Mouse (Mus musculus) ES-Bruce4 (cell line): ENCODE measurements around the gene Baat. TPM values are rescaled to one million over a fixed set of nuclear protein-coding genes. Genes with fewer than 3 reads are reported as not detected.

Experiments used
- H3K27ac ChIP-seq: 2 replicates; pipeline ENCODE4 v1.5.1; 2012; ENCODE audit warnings: low read length, inconsistent platforms; ENCODE audit not compliant: insufficient read depth
- H3K27me3 ChIP-seq: 2 replicates; pipeline ENCODE4 v1.6.1; 2012; ENCODE audit warnings: mild to moderate bottlenecking, low read length, inconsistent platforms; ENCODE audit not compliant: control insufficient read depth, poor library complexity, insufficient read depth, severe bottlenecking
- H3K36me3 ChIP-seq: 2 replicates; pipeline ENCODE4 v1.6.1; 2012; ENCODE audit warnings: inconsistent platforms, mild to moderate bottlenecking, low read length, moderate library complexity; ENCODE audit not compliant: control insufficient read depth, poor library complexity, insufficient read depth, severe bottlenecking
- H3K4me1 ChIP-seq: one replicate; pipeline ENCODE4 v1.8.1; 2011; ENCODE audit warnings: low read length; ENCODE audit not compliant: control insufficient read depth, insufficient read depth
- H3K4me3 ChIP-seq: 2 replicates; pipeline ENCODE4 v1.5.1; 2011; ENCODE audit warnings: low read depth, mild to moderate bottlenecking, low read length
- H3K9ac ChIP-seq: 2 replicates; pipeline ENCODE4 v1.6.1; 2012; ENCODE audit warnings: low read depth, mild to moderate bottlenecking, inconsistent platforms; ENCODE audit not compliant: poor library complexity, severe bottlenecking
- H3K9me3 ChIP-seq: replicated peaks from 2 replicates; pipeline ENCODE4 v1.6.1; 2012; ENCODE audit warnings: mild to moderate bottlenecking, low read length, inconsistent platforms; ENCODE audit not compliant: control insufficient read depth, poor library complexity, insufficient read depth, severe bottlenecking
- CTCF ChIP-seq: IDR thresholded peaks from one replicate; pipeline ENCODE4 v1.8.1; 2011; ENCODE audit warnings: low read depth, low read length
- EP300 ChIP-seq: IDR thresholded peaks from 2 replicates; pipeline ENCODE4 v1.6.1; 2011; ENCODE audit warnings: low read depth, low read length; ENCODE audit not compliant: insufficient read depth
- POLR2A ChIP-seq: IDR thresholded peaks from one replicate; pipeline ENCODE4 v1.8.1; 2011; ENCODE audit warnings: low read length; ENCODE audit not compliant: insufficient read depth
- polyA plus RNA-seq: library from polyadenylated mRNA; stranded (reverse); fragments of >200 nt; gene quantifications from 2 replicates; pipeline ENCODE4 v1.2.4, GENCODE M21; 2011; ENCODE audit warnings: low read depth; ENCODE audit not compliant: missing spikeins, insufficient read depth, insufficient read length

Gene Baat
- polyA plus RNA-seq, 1 experiment = 0.42 TPM

DNA sequence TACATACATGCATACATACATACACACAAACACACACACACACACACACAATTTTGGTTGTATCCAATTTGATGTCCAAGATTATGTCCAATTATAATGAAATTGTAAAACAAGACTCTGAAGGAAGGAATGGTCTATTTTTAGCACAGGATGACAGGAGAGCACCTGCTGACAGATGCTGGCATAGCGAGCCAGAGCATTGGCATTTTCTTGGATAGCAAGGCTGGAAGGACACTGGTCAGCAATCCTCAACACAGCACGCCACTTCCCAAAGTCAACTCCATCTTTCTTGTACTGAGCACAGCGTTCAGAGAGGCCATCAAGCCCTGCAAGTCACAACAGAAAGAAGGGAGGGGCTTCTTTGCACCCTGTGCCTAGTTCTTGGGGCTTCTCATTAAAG is 34.6 kb upstream of the Baat start:
- Histone ChIP-seq H3K36me3 (no peaks in the 10 kb centered on the region), H3K9ac (no peak overlapping the region), H3K4me1 (no peaks in the 10 kb centered on the region), H3K4me3 (no peak overlapping the region), H3K27me3 (no peaks in the 10 kb centered on the region), H3K27ac (no peak overlapping the region), H3K9me3 (no peaks in the 10 kb centered on the region)
- TF ChIP-seq POLR2A (no peak), EP300 (no peak), CTCF (no peak)

DNA sequence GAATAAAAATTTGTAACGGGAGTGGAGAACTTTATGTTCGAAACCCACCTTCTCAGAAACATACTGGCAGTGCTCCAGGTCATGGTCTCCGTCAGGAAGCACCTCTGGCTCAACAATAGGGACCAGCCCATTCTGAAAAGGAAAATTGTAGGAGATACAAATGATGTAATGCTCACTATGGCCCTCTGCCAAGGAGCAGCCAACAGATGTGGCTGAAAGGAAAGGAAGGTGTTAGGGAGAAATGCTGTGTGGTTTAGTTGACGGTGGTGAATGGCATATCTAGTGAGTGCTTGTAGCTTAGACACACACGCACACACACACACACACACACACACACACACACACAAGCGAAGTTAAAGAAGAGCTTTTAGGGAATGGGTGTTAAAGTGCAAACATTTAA is 33.3 kb upstream of the Baat start:
- TF ChIP-seq EP300 (no peak), POLR2A (no peak), CTCF (no peak)
- no peaks in the 10 kb centered on the region for H3K36me3 ChIP-seq

DNA sequence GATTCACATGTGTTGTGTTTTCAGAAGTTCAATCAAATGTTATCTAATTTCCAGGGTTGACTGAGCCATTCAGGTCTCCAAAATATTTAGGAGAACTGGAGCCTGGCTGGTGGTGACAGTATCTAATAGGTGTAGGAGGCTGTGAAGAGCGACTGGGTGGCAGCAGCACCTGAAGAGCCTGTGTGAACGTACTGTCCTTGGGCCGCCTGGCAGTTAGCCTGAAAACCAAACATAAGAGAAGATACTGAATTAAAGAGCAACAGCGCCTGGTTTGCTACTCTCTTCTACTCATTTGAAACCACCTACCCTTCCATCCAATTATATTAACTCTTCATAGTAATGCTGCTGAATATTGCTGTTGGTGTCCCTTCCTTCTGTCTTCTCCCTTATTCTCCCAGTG is 30.3 kb upstream of the Baat start:
- TF ChIP-seq CTCF (no peak), EP300 (no peak), POLR2A (no peak)
- no peak overlapping the region for H3K4me3 ChIP-seq
- H3K9me3 ChIP-seq = no peaks in the 10 kb centered on the region
- H3K27me3 ChIP-seq = no peaks in the 10 kb centered on the region
- no peaks in the 10 kb centered on the region for H3K36me3 ChIP-seq
- H3K9ac ChIP-seq = no peak overlapping the region
- H3K27ac ChIP-seq = no peak overlapping the region
- no peaks in the 10 kb centered on the region for H3K4me1 ChIP-seq

More for the DNA sequence above, 33.3 kb upstream of the Baat start:
- Histone ChIP-seq H3K27ac (no peak overlapping the region), H3K9ac (no peak overlapping the region), H3K27me3 (no peaks in the 10 kb centered on the region), H3K9me3 (no peaks in the 10 kb centered on the region), H3K4me1 (no peaks in the 10 kb centered on the region), H3K4me3 (no peak overlapping the region)

DNA sequence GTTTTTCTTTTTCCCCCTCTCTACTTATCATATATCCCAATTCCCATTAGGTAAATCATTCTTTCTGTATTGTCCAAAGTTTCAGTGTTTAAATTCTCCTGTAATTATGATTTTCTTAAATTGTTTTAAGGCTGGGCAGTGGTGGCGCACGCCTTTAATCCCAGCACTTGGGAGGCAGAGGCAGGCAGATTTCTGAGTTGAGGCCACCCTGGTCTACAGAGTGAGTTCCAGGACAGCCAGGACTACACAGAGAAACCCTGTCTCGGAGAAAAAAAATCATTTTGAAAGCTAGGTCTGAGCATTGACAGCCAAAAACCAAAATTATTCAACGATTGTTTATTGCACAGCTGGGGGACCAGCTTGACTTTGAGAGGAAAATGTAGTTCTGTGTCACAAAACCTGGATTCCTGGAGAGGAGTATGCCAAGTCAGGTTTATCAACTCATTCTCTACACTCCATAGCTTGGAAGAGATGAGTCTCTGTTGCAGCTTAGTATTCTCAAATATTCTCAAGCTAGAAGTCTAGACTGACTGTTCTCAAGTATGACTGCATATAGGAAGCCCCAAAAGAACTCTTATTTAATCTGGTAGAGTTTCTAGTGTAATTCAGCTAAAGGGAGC is 29.4 kb upstream of the Baat start:
- H3K36me3 ChIP-seq = no peaks in the 10 kb centered on the region
- TF ChIP-seq EP300 = no peak
- TF ChIP-seq CTCF = no peak
- TF ChIP-seq POLR2A = no peak
- no peak overlapping the region for H3K4me3 ChIP-seq

DNA sequence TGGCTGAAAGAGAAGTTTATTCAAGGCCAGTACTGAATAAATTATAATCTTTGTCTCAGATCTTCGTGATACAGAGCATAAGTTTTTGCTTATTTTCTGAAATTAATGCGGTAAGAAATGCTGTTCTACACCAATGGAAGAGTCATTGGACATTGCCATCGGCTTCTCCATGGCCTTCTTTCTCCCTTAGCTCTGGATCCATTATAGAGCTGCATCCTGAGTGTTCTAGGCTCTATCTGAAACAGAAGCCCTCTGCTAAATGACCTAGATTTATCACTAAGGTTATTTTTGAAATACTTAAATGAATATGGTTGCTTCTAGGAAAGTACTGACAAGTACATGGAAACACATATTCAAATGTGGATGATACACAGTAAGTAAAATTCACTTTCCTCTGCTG is 28.7 kb upstream of the Baat start:
- no peak overlapping the region for H3K4me3 ChIP-seq
- H3K27ac ChIP-seq = no peak overlapping the region
- no peaks in the 10 kb centered on the region for H3K9me3 ChIP-seq
- H3K9ac ChIP-seq = no peak overlapping the region
- H3K4me1 ChIP-seq = no peaks in the 10 kb centered on the region
- 0 out of 2 replicates have a peak, but pooled peaks cover under 1% of the 10 kb centered on the region for H3K36me3 ChIP-seq
- TF ChIP-seq EP300 = no peak
- H3K27me3 ChIP-seq = no peaks in the 10 kb centered on the region

More for the DNA sequence above, 29.4 kb upstream of the Baat start:
- no peak overlapping the region for H3K9ac ChIP-seq
- no peak overlapping the region for H3K27ac ChIP-seq
- H3K4me1 ChIP-seq = no peaks in the 10 kb centered on the region
- no peaks in the 10 kb centered on the region for H3K27me3 ChIP-seq
- H3K9me3 ChIP-seq = no peaks in the 10 kb centered on the region

DNA sequence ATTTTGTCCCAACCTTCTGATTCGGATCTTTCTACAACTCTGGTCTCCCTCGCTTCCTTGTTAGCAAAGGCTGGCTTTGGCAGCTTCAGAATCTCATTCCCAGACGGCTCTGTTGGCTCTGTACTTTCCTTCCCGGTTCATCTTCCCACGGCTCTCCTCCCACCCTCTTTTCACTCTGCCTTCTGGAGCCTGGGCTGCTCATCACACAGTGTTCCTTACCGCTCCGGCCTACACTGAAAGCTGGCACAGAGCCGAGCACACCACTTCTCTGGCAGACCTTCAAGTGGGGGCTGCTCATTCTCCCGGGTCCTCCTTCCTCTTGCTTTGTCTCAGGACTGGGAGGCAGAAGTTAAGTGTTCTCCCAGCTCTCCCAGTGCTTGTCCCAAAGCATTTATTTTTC is 16.2 kb upstream of the Baat start:
- no peaks in the 10 kb centered on the region for H3K27me3 ChIP-seq
- no peak overlapping the region for H3K4me3 ChIP-seq
- no peak overlapping the region for H3K27ac ChIP-seq
- no peaks in the 10 kb centered on the region for H3K4me1 ChIP-seq
- H3K36me3 ChIP-seq = no peaks in the 10 kb centered on the region
- H3K9ac ChIP-seq = no peak overlapping the region
- no peaks in the 10 kb centered on the region for H3K9me3 ChIP-seq
- TF ChIP-seq EP300 (no peak), POLR2A (no peak), CTCF (no peak)
